21 mouse cellular contexts compared by ENCODE assay signal in genomic region chr2:139069276-139069961, GRCm38 (mm10).
DNase-seq lines count a peak whose midpoint lies in the region; ATAC-seq lines count a peak whose summit lies in the region.
"Had no signal": no experiment of that assay in that cellular context is flagged by ENCODE, and none has a peak within 500 bp of the region (broad histone marks: within the 10 kb centered on the region; RNA-seq: fewer than 3 reads in every experiment).

No protein-coding gene starts in this region.

- no peak overlapping the region for H3K4me3 ChIP-seq in lung, embryonic 15.5 days
- H3K4me3 ChIP-seq in embryonic facial prominence, embryonic 10.5 days: no peak overlapping the region
- H3K4me3 ChIP-seq: embryonic facial prominence, embryonic 12.5 days; forebrain, embryonic 13.5 days had no signal

- peak; percentile 57 for ATAC-seq in frontal cortex, adult (ENCODE audit: low TSS enrichment)
- peak; percentile 57; the same call in 1 of the 2 replicates for ATAC-seq in lung, embryonic 15.5 days (ENCODE audit: borderline replicate concordance, extremely low read depth, low FRiP score, low TSS enrichment)
- ATAC-seq: forebrain, embryonic 13.5 days; forebrain, embryonic 16.5 days had no signal

- 49% methylated on average over 6 of the region's 6 CpGs for WGBS in lung, embryonic 15.5 days
- 87% methylated on average over 6 of the region's 6 CpGs for WGBS in embryonic facial prominence, embryonic 10.5 days

- DNase-seq in frontal cortex, postnatal 14 days (ENCODE audit: low spot score in 2 of 2): no peak
- no peak for DNase-seq in lung, postnatal 14 days
- DNase-seq in right cerebral cortex, postnatal 10 days (ENCODE audit: low spot score in 2 of 2): peak; percentile 24 to 35
- no peak for DNase-seq in right cerebral cortex, adult 2 months (ENCODE audit: low spot score in 2 of 2)
- peak; percentile 17 for DNase-seq in telencephalon, adult 2 months (ENCODE audit: low read depth, low spot score)
- no peak for DNase-seq in embryonic facial prominence, embryonic 10.5 days (ENCODE audit: low spot score)
- DNase-seq: adrenal gland, adult 2 months; adrenal gland, postnatal 10 days; adrenal gland, postnatal 25 days; cerebellum, adult 11 months; cerebellum, adult 18-20 months; cerebellum, adult 8-10 months; cerebellum, adult 9-11 months; cerebellum, postnatal 14 days; cerebellum, postnatal 36 days; embryo, embryonic 11 days had no signal

- no peak overlapping the region for H3K9ac ChIP-seq in lung, embryonic 15.5 days
- H3K9ac ChIP-seq: embryonic facial prominence, embryonic 12.5 days; forebrain, embryonic 13.5 days had no signal

- H3K27me3 ChIP-seq in lung, embryonic 15.5 days: no peaks in the 10 kb centered on the region
- H3K27me3 ChIP-seq in embryonic facial prominence, embryonic 10.5 days (replicated peaks; ENCODE audit: low read depth, poor library complexity, severe bottlenecking): no peaks in the 10 kb centered on the region
- H3K27me3 ChIP-seq: embryonic facial prominence, embryonic 12.5 days; forebrain, embryonic 13.5 days had no signal

- no peaks in the 10 kb centered on the region for H3K36me3 ChIP-seq in lung, embryonic 15.5 days
- no peaks in the 10 kb centered on the region for H3K36me3 ChIP-seq in embryonic facial prominence, embryonic 10.5 days (replicated peaks)
- H3K36me3 ChIP-seq: embryonic facial prominence, embryonic 12.5 days had no signal

- H3K9me3 ChIP-seq in lung, embryonic 15.5 days: no peaks in the 10 kb centered on the region
- no peaks in the 10 kb centered on the region for H3K9me3 ChIP-seq in embryonic facial prominence, embryonic 10.5 days
- H3K9me3 ChIP-seq: embryonic facial prominence, embryonic 12.5 days; forebrain, embryonic 13.5 days had no signal

- no peaks in the 10 kb centered on the region for H3K4me1 ChIP-seq in lung, embryonic 15.5 days
- no peaks in the 10 kb centered on the region for H3K4me1 ChIP-seq in embryonic facial prominence, embryonic 10.5 days
- H3K4me1 ChIP-seq: embryonic facial prominence, embryonic 12.5 days; forebrain, embryonic 13.5 days had no signal

- H3K4me2 ChIP-seq in lung, embryonic 15.5 days: no peak overlapping the region
- H3K4me2 ChIP-seq: embryonic facial prominence, embryonic 12.5 days; forebrain, embryonic 13.5 days had no signal

- H3K27ac ChIP-seq in lung, embryonic 15.5 days: no peak overlapping the region
- no peak overlapping the region for H3K27ac ChIP-seq in embryonic facial prominence, embryonic 10.5 days (replicated peaks)
- H3K27ac ChIP-seq: embryonic facial prominence, embryonic 12.5 days; forebrain, embryonic 13.5 days had no signal

Comparison
In these comparisons a context has a peak if more than half of its experiments do, and no peak if none do; other contexts are left out.
1. DNase-seq: peak in right cerebral cortex, postnatal 10 days (2 of 2) and telencephalon, adult 2 months (single experiment); none in frontal cortex, postnatal 14 days (0 of 2), lung, postnatal 14 days (single experiment), right cerebral cortex, adult 2 months (0 of 2) and embryonic facial prominence, embryonic 10.5 days (single experiment).